Mouse (Mus musculus) splenic B cell, adult 2 months (primary cell): ENCODE data around the gene Camk2n1.
"Not testable (repeated sequence)": the region's sequence is repeated elsewhere in the genome, so short reads cannot be mapped to it uniquely, and the experiment has no call there.

Source experiments
- DNase-seq: peaks from one replicate; pipeline ENCODE4 v3.0.0-alpha.2; 2011; ENCODE audit warnings: low read depth, low spot score
- H3K27me3 ChIP-seq: 2 replicates; pipeline ENCODE4 v1.6.1; 2012; ENCODE audit warnings: mild to moderate bottlenecking, low read length, moderate library complexity, mixed read lengths; ENCODE audit not compliant: control insufficient read depth, poor library complexity, insufficient read depth, severe bottlenecking
- H3K36me3 ChIP-seq: 2 replicates; pipeline ENCODE4 v1.6.1; 2012; ENCODE audit warnings: mild to moderate bottlenecking, low read length, moderate library complexity, mixed read lengths; ENCODE audit not compliant: control insufficient read depth, poor library complexity, insufficient read depth, severe bottlenecking

Gene Camk2n1

DNA sequence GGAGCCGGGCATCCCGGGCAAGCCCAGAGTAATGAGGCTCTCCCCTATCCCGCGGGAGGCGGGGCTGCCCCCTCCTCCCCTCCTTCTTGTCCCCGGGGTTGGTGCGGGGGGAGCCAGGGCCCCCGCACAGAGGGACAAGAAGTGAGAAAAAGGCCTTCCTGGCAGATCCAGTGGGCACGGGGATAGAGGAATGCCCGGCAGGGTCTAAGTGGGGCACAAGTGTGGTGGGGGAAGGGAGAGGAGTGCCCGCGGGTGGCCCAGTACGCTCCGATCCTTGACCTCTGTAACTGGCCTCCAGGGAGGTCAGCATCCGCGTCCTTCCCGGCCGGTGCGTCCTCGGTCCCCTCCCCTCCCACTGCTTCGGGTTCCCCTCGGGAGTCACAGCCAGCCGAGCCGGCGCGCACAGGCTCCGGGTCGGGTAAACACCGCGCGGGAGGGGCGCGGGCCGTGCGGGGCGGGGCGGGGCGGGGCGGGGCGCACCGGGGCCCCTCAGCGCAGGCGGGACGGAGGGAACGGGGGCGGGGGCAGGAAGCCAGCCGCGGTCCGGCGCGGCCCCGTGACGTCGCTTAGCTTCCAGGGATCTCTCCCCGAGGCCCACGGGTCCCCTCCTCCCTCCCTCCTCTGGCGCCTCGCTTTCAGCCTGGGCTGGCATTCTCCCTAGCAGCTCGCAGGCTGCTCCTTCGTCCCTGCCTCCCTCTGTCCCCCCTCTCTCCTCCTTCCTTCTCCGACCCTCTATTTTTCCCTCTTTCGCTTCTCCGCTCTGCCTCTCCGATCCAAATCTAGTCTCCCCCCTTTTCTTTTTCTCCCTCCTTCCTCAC is at the start of gene Camk2n1:
Gene Camk2n1 (plus strand): TSS at position 562 of the 818 bp plus-strand sequence.
- H3K36me3 ChIP-seq: no peaks in the 10 kb centered on the region
- H3K27me3 ChIP-seq: no peaks in the 10 kb centered on the region; the same call in 1 of the 2 replicates
- peak; percentile 27 for DNase-seq

DNA sequence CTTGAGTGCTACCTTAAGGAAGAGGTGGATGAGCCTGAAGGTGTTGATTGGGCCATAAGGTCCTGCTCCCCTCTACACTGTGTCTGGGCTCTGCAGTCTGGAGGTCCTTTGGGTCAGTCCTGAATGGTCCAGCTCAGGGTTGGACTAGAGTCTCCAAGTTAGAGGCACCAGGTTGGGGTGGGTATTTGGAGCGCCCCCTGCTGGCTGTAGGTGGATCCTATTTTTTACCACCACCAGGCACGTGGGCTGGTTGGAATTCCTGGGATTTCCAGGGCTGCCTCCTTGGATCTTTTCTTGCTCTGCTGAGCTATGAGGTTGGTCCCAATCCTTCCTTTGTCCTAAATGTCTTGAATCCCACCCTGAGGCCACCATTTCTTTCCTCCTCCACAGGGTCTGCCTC is 49.3 kb upstream of the Camk2n1 start:
- no peaks in the 10 kb centered on the region for H3K27me3 ChIP-seq
- peak; percentile 52 for DNase-seq
- no peaks in the 10 kb centered on the region for H3K36me3 ChIP-seq

DNA sequence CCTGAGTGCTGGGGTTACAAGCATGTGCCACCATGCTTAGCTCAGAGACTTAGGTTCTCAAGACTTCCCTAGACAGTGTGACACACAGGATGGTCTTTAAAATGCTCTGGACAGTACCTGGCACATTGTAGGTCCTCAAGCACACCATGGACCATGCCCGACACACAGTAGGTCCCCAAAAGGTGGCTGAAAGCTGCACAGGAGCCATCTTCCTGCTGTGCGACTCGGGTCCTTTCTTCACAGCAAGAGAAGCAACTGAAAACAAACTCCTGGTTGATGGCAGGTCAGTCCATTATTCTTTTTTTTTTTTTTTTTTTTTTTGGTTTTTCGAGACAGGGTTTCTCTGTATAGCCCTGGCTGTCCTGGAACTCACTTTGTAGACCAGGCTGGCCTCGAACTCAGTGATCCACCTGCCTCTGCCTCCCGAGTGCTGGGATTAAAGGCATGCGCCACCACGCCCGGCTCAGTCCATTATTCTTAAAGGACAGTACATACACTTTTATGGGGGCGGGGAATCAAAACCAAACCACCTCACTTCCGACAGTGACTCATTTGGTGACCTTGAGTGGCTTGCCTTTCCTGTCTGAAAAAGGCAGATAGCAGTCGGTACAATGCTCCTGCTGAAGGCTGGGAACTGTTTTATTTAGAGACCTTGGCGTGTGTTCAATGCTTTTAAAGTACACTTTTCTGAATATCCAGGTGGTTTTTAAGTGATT is 46.5 kb upstream of the Camk2n1 start:
- peak; percentile 7 for DNase-seq
- Histone ChIP-seq H3K27me3 (no peaks in the 10 kb centered on the region), H3K36me3 (no peaks in the 10 kb centered on the region)

DNA sequence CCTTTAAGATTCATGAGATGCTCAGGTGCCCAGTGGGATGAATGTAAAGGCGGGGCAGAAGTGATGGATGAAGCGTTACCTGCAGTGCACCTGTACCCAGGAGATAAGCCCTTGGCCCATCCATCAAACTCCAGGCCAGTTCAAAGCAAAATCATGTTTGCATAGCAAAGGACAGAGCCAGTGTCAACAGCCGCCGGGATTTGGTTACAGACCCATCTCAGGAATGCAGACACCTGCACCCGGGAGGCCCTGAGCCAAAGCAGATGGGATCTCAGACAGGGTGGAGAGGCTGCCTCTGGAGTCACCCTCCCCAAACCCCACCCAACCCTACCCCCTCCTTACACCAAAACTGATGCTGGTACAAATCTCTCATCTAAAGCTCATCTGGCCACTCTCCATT is 43.1 kb upstream of the Camk2n1 start:
- no peaks in the 10 kb centered on the region for H3K27me3 ChIP-seq
- DNase-seq: no peak
- H3K36me3 ChIP-seq: no peaks in the 10 kb centered on the region

DNA sequence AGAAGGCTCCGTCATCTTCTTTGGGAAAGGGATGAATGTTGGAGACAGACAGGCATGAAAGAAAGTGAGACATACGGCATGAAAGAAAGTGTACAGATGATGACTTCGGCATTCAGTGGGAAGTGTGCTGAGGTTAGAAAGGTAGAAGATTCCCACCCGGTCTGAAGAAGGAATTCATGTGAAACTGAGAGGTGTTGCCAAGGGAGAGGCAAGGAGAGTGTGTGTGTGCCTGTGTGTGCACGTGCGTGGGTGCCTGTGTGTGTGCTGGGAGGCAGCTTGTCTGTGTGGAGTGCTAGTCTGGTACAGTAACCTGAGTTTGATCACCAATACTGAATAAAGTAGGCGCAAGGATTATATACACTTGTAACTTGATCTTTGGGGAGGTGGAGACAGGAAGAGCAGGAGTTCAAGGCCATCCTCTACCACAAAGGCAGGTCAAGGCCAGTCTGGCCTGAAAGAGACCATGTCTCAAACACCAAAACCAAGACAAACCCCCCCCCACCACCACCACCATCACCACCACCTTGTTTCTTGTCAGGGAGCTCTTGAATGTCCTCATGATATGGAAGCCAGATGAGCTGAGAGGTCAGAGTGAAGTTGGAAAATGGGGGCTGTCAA is 42.5 kb upstream of the Camk2n1 start:
- H3K27me3 ChIP-seq: no peaks in the 10 kb centered on the region
- DNase-seq: no peak
- no peaks in the 10 kb centered on the region for H3K36me3 ChIP-seq

DNA sequence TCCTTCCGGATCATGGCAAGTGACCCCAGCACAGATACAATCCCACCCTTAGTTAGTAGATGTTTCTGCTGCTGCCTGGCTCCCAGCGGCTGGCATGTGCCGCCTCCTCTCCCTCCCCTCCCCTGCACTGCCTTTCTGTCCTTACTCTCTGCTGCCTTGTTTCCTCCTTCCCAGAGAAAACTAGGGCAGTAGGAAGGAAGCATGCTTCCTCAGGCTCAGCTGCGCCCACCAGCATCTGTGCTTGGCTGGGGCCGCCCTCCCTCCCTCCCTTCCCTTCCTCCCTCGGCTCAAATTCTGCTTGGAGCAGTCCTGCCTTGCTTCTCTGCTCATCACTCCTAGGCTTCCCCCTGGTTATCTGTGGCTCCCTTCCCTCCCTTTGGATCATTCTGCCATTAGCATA is 39.4 kb upstream of the Camk2n1 start:
- DNase-seq: no peak
- Histone ChIP-seq H3K36me3 (no peaks in the 10 kb centered on the region), H3K27me3 (no peaks in the 10 kb centered on the region)

DNA sequence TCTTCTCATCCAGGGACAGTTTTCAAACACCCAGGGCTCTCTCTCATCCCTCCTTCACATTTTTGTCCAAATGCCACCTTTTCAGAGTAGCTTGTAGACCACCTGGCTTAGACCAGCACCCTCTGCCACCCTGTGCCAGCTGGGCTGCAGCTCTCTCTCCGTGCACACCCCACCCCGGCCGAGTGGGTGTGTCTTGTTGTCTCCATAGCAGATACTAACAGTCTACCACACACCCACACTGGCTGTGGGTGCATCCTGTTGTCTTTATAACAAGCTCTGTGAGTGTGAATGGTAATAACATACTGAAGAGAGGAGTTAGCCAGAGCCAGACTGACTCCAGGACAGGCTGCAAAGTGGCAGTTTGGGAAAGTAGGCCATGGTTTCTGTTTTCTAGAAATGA is 38.1 kb upstream of the Camk2n1 start:
- Histone ChIP-seq H3K36me3 (no peaks in the 10 kb centered on the region), H3K27me3 (no peaks in the 10 kb centered on the region)
- no peak for DNase-seq

DNA sequence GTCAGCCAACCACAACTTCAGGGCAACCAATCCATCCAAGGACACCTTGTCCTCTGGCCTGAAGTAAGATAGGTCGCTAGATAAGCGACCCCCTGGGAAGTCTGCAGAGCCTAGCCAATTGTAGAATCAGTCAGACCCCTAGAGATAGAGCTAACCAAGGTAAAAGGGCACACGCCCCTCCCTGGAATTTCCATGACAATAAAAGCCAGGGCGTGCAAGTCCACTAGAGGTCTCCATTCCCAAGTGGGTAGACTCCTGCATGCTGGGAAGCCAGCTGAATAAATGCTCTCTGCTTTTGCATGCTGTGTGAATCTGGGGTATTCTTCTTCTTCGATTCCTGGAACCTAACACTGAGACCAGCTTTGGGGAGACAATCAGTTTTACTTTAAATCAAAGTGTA is 37.7 kb upstream of the Camk2n1 start:
- no peak for DNase-seq
- no peaks in the 10 kb centered on the region for H3K27me3 ChIP-seq

DNA sequence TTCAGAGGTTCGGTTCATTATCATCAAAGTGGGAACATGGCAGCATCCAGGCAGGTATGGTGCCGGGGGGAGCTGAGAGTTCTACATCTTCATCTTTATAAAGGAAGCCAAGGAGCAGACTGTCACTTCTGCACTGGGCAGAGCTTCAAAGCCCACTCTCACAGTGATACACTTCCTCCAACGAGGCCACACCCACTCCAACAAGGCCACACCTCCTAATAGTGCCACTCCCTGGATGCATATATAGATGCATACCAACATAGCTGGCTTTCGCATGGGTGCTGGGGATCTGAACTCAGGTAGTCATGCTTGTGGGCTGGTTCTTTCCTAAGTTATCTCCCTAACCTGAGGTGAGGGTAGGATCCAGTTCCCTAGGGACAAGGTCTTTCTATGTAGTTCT is 36.2 kb upstream of the Camk2n1 start:
- Histone ChIP-seq H3K36me3 (no peaks in the 10 kb centered on the region), H3K27me3 (no peaks in the 10 kb centered on the region)
- no peak for DNase-seq

More for the DNA sequence above, 37.7 kb upstream of the Camk2n1 start:
- H3K36me3 ChIP-seq: no peaks in the 10 kb centered on the region

DNA sequence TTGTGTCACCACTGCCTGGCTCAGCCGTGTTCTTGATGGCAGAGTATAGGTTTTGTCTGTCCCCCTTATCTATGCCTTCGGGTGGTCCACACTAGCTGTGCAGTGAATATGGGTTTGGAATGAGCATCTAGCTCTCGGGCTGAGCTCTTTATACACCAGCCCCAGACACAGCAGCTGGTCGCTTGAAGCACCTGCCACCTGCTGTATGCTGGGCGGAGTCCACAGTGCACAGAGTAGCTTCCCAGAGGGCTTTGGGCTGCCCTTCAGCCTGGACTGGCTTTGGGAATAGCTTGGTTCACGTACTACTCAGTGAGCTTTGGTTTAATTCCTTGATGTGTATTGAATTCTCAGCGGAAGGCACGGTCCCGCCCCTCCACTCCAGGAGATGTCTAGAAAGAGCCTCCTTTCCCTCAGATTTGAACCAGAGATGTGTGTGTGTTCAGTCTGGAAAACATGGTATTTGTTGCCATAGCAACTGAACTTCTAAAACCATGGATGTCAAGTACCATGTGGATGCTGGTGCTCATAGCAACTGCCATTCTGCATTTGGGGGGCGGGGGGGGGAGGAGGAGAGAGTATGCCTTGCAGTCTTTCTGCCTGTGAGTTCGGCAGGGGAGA is 35.7 kb upstream of the Camk2n1 start:
- no peak for DNase-seq
- Histone ChIP-seq H3K36me3 (no peaks in the 10 kb centered on the region), H3K27me3 (no peaks in the 10 kb centered on the region)

DNA sequence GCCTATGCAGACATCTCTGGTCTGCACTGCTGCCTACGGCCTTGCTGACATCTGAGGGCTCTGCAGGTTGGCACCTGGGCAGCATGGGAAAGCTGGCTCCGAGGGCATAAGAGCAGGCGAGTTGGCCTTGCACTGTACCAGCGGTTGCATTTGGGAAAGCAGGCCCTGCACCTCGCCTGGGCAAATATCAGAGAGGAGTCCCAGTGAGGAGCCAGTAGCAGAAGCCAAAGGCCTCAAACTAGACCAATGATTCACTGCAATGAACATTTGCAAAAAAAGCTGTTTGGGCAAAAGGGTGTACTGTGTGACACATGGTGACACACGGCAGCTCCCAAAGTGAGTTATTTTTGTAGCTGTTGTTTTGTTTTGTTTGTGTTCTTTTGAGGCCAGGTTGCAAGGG is 29.1 kb upstream of the Camk2n1 start:
- Histone ChIP-seq H3K36me3 (no peaks in the 10 kb centered on the region), H3K27me3 (no peaks in the 10 kb centered on the region)
- no peak for DNase-seq

DNA sequence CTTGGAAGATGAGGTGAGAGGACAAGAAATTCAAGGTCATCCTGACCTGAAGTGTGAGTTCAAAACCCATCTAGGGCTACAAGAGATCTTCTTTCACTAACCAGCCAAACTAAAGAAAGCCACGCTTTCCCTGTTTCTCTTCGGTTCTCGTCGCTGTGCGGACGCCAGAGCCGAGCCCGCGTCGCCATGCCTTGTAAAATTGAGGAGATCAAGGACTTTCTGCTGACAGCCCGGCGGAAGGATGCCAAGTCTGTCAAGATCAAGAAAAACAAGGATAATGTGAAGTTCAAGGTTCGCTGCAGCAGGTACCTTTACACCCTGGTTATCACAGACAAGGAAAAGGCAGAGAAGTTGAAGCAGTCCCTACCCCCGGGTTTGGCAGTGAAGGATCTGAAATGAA is 28.5 kb upstream of the Camk2n1 start:
- H3K27me3 ChIP-seq, DNase-seq, H3K36me3 ChIP-seq: not testable (repeated sequence)

DNA sequence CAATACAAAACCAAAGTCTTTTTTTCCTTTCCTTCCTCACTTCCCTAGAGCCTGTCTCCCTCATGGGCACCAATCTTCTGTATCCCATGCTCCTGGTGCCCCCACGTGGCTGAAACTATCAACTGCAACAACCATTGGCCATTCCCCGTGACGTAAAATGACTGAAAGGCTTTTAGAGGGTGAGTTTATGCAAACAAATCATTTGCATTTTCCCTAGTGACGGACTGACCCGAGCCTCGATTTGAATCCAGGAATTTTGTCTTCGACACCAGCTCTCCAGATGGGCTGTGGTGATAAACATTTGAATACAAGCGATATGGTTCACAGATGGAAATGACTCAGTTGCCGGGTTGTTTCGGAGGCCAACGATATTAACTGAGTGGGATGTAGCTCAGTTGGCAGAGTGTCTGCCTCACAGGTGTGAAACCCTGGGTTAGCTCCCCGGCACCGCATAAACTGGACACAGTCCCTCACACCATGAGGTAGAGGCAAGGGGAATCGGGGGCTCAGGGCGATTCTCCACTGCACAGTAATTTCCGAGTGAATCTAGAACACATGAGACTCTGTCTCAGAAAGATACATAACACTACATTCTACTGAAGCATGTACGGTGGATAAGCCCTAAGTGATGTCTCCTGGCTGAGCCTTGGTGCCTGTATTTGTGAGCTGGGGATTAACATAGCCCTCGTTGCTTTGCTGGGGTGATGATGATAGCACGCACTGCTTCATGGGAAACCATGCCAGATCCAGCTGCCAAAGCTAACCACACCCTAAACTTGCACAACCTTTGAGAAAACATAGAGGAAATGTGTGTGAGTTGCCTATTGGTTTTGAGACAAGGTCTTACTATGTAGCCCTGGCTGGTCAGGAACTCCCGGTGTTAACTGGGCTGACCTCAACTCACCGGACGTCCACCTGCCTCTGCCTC is 27.1 kb upstream of the Camk2n1 start:
- peak; percentile 71 for DNase-seq
- Histone ChIP-seq H3K36me3 (no peaks in the 10 kb centered on the region), H3K27me3 (no peaks in the 10 kb centered on the region)

DNA sequence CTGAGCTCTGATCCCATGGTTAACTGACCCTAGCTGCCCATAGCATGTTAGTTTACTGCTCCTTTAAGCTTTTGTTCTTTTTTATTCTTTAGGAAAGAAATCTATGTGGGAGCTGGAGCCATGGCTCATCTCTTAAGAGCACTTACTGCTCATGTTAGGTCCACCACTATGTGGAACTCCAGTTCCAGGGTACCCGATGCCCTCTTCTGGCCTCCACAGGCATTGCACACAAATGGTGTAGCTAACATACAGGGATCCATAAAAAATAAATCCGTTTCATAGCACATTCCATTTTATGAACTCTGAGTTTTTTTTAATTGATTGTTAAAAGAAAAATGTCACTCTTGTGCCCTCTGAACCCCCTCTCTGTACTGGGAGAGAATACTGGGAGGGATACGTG is 24.3 kb upstream of the Camk2n1 start:
- H3K27me3 ChIP-seq: no peaks in the 10 kb centered on the region
- H3K36me3 ChIP-seq: no peaks in the 10 kb centered on the region
- peak; percentile 49 for DNase-seq
